Mouse (Mus musculus) intestine, embryonic 14.5 days (tissue): ENCODE data around the gene Gprasp2. TPM values are rescaled to one million over a fixed set of nuclear protein-coding genes. Genes with fewer than 3 reads are reported as not detected.
"Not testable (repeated sequence)": the region's sequence is repeated elsewhere in the genome, so short reads cannot be mapped to it uniquely, and the experiment has no call there.

Experiments used
- ATAC-seq: fragments of 200-750 bp; cut with Nextera tagmentation; replicated peaks from 2 replicates; pipeline ENCODE4 v1.8.0; 2017; ENCODE audit warnings: low read depth, moderate number of reproducible peaks, moderate TSS enrichment, moderate library complexity; ENCODE audit not compliant: low FRiP score, low TSS enrichment
- DNase-seq: peaks from one replicate; pipeline ENCODE4 v3.0.0-alpha.2; 2018; ENCODE audit warnings: low spot score
- H3K27ac ChIP-seq: fragments of 300-500 bp; sonication (generic); 2 replicates; pipeline ENCODE4 v1.5.1; 2014; ENCODE audit warnings: low read depth, mild to moderate bottlenecking, control low read depth
- H3K27me3 ChIP-seq: fragments of 300-500 bp; sonication (generic); replicated peaks from 2 replicates; pipeline ENCODE4 v1.6.1; 2014; ENCODE audit warnings: low read length, control low read depth; ENCODE audit not compliant: control insufficient read depth, insufficient read depth
- H3K36me3 ChIP-seq: fragments of 300-500 bp; sonication (generic); 2 replicates; pipeline ENCODE4 v1.6.1; 2014; ENCODE audit warnings: low read length, control low read depth; ENCODE audit not compliant: control insufficient read depth, insufficient read depth
- H3K4me1 ChIP-seq: fragments of 300-500 bp; sonication (generic); replicated peaks from 2 replicates; pipeline ENCODE4 v1.6.1; 2014; ENCODE audit warnings: low read length, control low read depth, mixed read lengths; ENCODE audit not compliant: control insufficient read depth, insufficient read depth
- H3K4me2 ChIP-seq: fragments of 300-500 bp; sonication (generic); 2 replicates; pipeline ENCODE4 v1.6.1; 2014; ENCODE audit warnings: low read length
- H3K4me3 ChIP-seq: fragments of 300-500 bp; sonication (generic); 2 replicates; pipeline ENCODE4 v1.5.1; 2014; ENCODE audit warnings: low read depth, low read length, control low read depth, mixed read lengths
- H3K9ac ChIP-seq: fragments of 300-500 bp; sonication (generic); 2 replicates; pipeline ENCODE4 v1.6.1; 2014; ENCODE audit warnings: mild to moderate bottlenecking, low read length
- H3K9me3 ChIP-seq: fragments of 300-500 bp; sonication (generic); 2 replicates; pipeline ENCODE4 v1.6.1; 2016; ENCODE audit warnings: low read length, control low read depth; ENCODE audit not compliant: control insufficient read depth
- WGBS: fragments of 180-500 bp; shearing (Covaris S2); extraction: QIAGEN DNeasy Blood & Tissue Kit; methylation state at CpG from one replicate; pipeline ENCODE4 v1.1.7; 2014; 5-methylcytosine and 5-hydroxymethylcytosine counted together
- polyA plus RNA-seq: library from polyadenylated mRNA; unstranded; fragments of >200 nt; fragmentation: Nextera tagmentation; extraction: Ambion mirVana; gene quantifications from 2 replicates; pipeline ENCODE4 v1.2.1, GENCODE M21; 2014

Gene Gprasp2
- polyA plus RNA-seq, result 19.8 and 24.9 TPM in 2 replicates

GRCm38 (mm10) chrX:135838521-135839360 lies at the start of gene Gprasp2:
Gprasp2 (plus strand) TSS chrX:135839034.
- not testable (repeated sequence) for H3K27me3 ChIP-seq, H3K36me3 ChIP-seq, H3K4me1 ChIP-seq, H3K9me3 ChIP-seq, H3K27ac ChIP-seq
- Histone ChIP-seq H3K4me3 (peak within 1 kb of the TSS; percentile 39), H3K4me2 (peak within 1 kb of the TSS; percentile 58), H3K9ac (0 out of 2 replicates have a peak within 1 kb of the TSS, but pooled peaks have one; percentile 16)
- ATAC-seq (peak; percentile 88), DNase-seq (peak; percentile 54)
- 25% methylated on average over 25 of the region's 32 CpGs for WGBS

- no peak overlapping the region for H3K27ac ChIP-seq
- H3K4me1 ChIP-seq, result no peaks in the 10 kb centered on the region
- H3K4me2 ChIP-seq, result no peak overlapping the region
- H3K9ac ChIP-seq, result no peak overlapping the region
- no peaks in the 10 kb centered on the region for H3K36me3 ChIP-seq
- no peaks in the 10 kb centered on the region for H3K9me3 ChIP-seq
- no peak for DNase-seq
- no peak for ATAC-seq
- no peaks in the 10 kb centered on the region for H3K27me3 ChIP-seq
- no peak overlapping the region for H3K4me3 ChIP-seq
Observed at GRCm38 (mm10) chrX:135791536-135791935, 47.3 kb upstream of the Gprasp2 start.

- WGBS, result 63% methylated on average over 6 of the region's 6 CpGs
- H3K36me3 ChIP-seq, result no peaks in the 10 kb centered on the region
- no peaks in the 10 kb centered on the region for H3K9me3 ChIP-seq
- ATAC-seq (no peak), DNase-seq (no peak)
- no peaks in the 10 kb centered on the region for H3K27me3 ChIP-seq
- peak overlapping the region; percentile 38; the same call in 1 of the 2 replicates for H3K27ac ChIP-seq
- H3K4me3 ChIP-seq, result no peak overlapping the region
- no peak overlapping the region for H3K4me2 ChIP-seq
- H3K9ac ChIP-seq, result no peak overlapping the region
- H3K4me1 ChIP-seq, result no peaks in the 10 kb centered on the region
Observed at GRCm38 (mm10) chrX:135792326-135792725, 46.5 kb upstream of the Gprasp2 start.

- 22% methylated on average over 25 of the region's 27 CpGs for WGBS
- H3K4me1 ChIP-seq, H3K27ac ChIP-seq, H3K27me3 ChIP-seq, H3K9me3 ChIP-seq, H3K36me3 ChIP-seq: not testable (repeated sequence)
- H3K4me2 ChIP-seq, result peak overlapping the region; percentile 53
- peak overlapping the region; percentile 43; the same call in 1 of the 2 replicates for H3K9ac ChIP-seq
- DNase-seq, result peak; percentile 68
- peak; percentile 91 for ATAC-seq
- H3K4me3 ChIP-seq, result peak overlapping the region; percentile 48
Observed at GRCm38 (mm10) chrX:135795591-135796304, 43.1 kb upstream of the Gprasp2 start.

- H3K27me3 ChIP-seq, H3K9me3 ChIP-seq, H3K36me3 ChIP-seq, H3K4me1 ChIP-seq, H3K27ac ChIP-seq: not testable (repeated sequence)
- DNase-seq, result peak; percentile 56
- 16% methylated on average over 26 of the region's 26 CpGs for WGBS
- Histone ChIP-seq H3K4me2 (peak overlapping the region; percentile 53), H3K9ac (peak overlapping the region; percentile 43), H3K4me3 (peak overlapping the region; percentile 48)
- peak; percentile 79 for ATAC-seq
Observed at GRCm38 (mm10) chrX:135796305-135797211, 42.3 kb upstream of the Gprasp2 start.

- not testable (repeated sequence) for H3K27ac ChIP-seq, ATAC-seq, DNase-seq, H3K27me3 ChIP-seq, H3K4me1 ChIP-seq, H3K9me3 ChIP-seq, H3K36me3 ChIP-seq
- Histone ChIP-seq H3K9ac (peak within 1 kb of the TSS; percentile 43), H3K4me2 (peak within 1 kb of the TSS; percentile 53), H3K4me3 (peak within 1 kb of the TSS; percentile 48)
- 12% methylated on average over 3 of the region's 5 CpGs for WGBS
Observed at GRCm38 (mm10) chrX:135797212-135797644, 41.6 kb upstream of the Gprasp2 start, which contains the start of gene Bhlhb9. Bhlhb9 (plus strand) TSS chrX:135797594.

- ATAC-seq, result no peak
Observed at GRCm38 (mm10) chrX:135804149-135804548, 34.7 kb upstream of the Gprasp2 start.

GRCm38 (mm10) chrX:135805780-135806179 lies 33.1 kb upstream of the Gprasp2 start:
- no peaks in the 10 kb centered on the region for H3K4me1 ChIP-seq
- H3K9me3 ChIP-seq, result no peaks in the 10 kb centered on the region
- no peak overlapping the region for H3K9ac ChIP-seq
- no peak overlapping the region for H3K4me3 ChIP-seq
- H3K27me3 ChIP-seq, result no peaks in the 10 kb centered on the region
- ATAC-seq (no peak), DNase-seq (no peak)
- H3K4me2 ChIP-seq, result no peak overlapping the region
- WGBS, result 13% methylated on average over 1 of the region's 1 CpGs
- no peak overlapping the region for H3K27ac ChIP-seq
- no peaks in the 10 kb centered on the region for H3K36me3 ChIP-seq

More at GRCm38 (mm10) chrX:135804149-135804548, 34.7 kb upstream of the Gprasp2 start:
- Histone ChIP-seq H3K9ac (no peak overlapping the region), H3K27me3 (no peaks in the 10 kb centered on the region), H3K4me3 (no peak overlapping the region), H3K9me3 (no peaks in the 10 kb centered on the region), H3K4me1 (no peaks in the 10 kb centered on the region), H3K27ac (no peak overlapping the region), H3K4me2 (no peak overlapping the region), H3K36me3 (peaks cover 6% of the 10 kb centered on the region; the same call in 1 of the 2 replicates)
- DNase-seq, result no peak
- 92% methylated on average over 3 of the region's 3 CpGs for WGBS
